Mouse (Mus musculus) v-Abl transformed pro-B cells (cell line): Measurements from ENCODE around the gene Ndufa4.
"Not testable (repeated sequence)": the region's sequence is repeated elsewhere in the genome, so short reads cannot be mapped to it uniquely, and the experiment has no call there.

Experiments
- in situ Hi-C, 2 experiments: fragments of 400-800 bp; cut with MboI; formaldehyde crosslinking; loops; one replicate each; pipeline ENCODE4 v1.15.1; 2025; ENCODE audit not compliant: unreplicated experiment in 2 of 2

Ndufa4 gene

DNA sequence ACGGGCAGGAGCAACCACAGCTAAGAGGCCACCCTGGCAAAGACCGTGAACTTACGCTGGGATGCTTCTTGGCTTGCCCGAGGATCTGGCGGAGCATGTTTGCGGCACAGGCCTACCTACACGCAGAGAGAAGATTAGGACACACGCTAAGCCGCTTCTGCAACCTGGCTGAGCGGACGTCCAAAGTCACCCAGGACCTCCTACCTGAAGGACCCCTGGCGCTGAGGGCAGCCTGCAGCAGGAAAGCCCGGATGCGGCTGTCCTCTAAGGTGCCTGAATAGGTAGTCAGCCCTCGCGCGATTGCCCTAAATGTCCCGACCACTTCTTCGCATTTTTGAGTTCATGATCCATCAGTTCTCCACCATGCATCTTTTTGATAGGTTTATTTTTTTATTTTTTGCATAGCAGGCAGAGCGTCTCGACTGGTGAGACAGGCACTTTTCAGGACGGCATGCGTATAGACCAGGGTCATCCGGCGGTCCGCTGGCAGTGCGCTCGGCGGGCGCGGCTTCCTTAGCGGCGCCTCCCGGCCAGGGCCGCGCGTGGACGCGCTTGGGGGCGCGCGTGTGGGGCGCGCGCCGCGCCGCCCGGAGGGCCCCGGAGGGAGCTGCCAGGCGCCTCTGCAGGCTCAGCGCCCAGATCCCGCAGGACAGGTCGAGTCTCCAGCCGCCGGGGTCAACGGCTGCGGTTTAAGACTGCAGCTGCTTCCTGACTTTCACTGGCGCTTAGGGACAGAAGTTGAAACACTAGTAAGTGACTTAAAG, at the start of gene Ndufa4, which contains the start of gene Phf14:
Gene Ndufa4 (minus strand): TSS at position 229 of the 764 bp plus-strand sequence.
Gene Phf14 (plus strand): TSS at position 541 of the 764 bp plus-strand sequence.
- in situ Hi-C loops: loop anchor here (25.0 kb wide), 6 partner anchors 120 to 1980 kb away; partner anchors contain the start of genes Tmem106b (in 2 of the 2) and 2610001J05Rik (in 1 of the 2)

DNA sequence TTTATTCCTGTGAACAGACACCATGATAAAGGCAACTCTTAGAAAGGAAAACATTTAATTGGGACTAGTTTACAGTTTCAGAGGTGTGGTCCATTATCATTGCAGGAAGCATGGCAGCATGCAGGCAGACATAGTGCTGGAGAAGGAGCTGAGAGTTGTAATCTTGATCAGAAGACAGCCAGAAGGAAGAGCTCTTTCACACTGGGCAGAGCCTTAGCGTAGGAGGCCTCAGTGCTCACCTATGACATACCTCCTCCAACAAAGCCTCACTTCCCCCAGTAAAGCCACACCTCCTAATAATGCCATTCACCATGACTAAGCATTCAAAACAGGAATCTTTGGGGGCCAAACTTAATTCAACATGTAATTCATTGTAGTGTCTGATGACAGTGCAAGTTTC, 40.8 kb upstream of the Ndufa4 start:
- in situ Hi-C loops: loop anchor here in 1 of 2 experiments (25.0 kb wide), 2 partner anchors 136 to 1664 kb away; partner anchors contain the start of gene Tmem168

DNA sequence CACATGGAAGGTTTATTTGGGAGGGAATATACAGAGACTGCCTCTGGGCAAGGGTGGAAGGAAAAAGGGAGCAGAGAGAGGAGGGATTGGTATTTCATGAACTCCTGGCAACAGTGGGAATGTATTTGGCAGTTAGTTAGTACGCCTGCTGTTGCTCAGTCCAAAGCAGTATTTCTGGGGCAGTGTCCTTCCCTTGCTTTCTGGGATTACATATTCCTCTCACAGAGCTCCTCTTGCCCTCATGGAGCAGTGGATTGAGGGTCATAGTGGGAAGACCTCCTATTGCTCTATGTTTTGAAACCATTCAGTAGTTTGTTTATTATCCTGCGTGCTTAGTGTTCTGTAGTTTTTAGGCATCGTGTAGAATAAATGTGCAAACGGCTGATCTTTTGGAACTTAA, 34.8 kb upstream of the Ndufa4 start:
- in situ Hi-C loops: loop anchor here in 1 of 2 experiments (25.0 kb wide), 2 partner anchors 130 to 1670 kb away; partner anchors contain the start of gene Tmem168

DNA sequence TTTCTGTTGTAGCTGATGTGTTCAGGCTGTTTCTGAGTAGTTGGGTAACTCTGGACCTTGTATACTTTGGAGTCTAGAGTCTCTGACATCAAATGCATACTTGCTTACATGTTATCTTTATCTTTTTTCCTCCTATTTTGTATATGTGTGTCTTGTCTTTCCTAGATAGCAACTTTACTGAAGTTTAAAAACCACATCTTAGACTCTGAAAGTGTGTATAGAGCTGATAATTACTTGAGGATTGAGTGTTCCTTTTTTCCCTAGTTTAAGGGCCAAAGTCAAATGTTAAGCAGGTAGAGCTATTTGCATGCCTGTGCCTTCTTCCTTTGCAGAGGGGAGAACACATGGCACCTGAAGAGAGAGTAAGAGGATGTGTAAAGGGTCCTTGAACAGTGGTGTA, 33.6 kb upstream of the Ndufa4 start:
- in situ Hi-C loops: loop anchor here in 1 of 2 experiments (25.0 kb wide), 2 partner anchors 129 to 1671 kb away; partner anchors contain the start of gene Tmem168

DNA sequence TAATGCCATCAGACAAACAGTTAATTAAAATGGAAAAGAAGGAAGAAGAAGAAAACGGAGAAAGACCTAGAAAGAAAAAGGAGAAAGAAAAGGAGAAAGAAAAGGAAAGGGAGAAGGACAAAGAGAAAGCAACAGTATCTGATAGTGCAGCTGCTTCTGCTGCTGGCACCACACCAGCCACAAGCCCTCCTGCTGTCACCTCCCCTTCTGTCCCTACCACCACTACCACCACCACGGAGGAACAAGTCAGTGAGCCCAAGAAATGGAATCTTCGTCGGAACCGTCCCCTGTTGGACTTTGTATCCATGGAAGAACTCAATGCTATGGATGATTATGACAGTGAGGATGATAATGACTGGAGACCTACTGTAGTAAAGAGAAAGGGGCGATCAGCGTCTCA, 26.1 kb upstream of the Ndufa4 start:
- in situ Hi-C loops: loop anchor here in 1 of 2 experiments (25.0 kb wide), 2 partner anchors 121 to 1679 kb away; partner anchors contain the start of gene Tmem168

DNA sequence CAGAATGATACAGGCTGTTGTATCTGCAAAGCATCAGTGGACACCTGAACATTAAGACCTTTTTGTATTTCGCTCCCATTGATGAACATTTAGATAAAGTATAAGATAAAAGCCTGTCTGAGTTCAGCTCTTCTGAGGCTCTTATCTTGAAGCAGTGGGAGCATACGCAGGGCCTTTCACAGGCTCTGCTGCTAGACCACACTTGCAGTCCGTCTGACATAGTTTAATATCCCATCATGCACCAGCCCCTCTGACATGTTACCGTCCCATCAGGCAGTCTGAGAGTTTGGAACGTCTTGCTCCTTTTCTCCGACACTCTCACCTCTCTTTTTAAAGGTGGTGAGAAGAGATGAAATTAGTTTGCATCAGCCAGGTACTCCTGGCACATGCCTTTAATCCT, 20.2 kb upstream of the Ndufa4 start:
- in situ Hi-C loops: loop anchor here in 1 of 2 experiments (25.0 kb wide), 2 partner anchors 115 to 1685 kb away; partner anchors contain the start of gene Tmem168

DNA sequence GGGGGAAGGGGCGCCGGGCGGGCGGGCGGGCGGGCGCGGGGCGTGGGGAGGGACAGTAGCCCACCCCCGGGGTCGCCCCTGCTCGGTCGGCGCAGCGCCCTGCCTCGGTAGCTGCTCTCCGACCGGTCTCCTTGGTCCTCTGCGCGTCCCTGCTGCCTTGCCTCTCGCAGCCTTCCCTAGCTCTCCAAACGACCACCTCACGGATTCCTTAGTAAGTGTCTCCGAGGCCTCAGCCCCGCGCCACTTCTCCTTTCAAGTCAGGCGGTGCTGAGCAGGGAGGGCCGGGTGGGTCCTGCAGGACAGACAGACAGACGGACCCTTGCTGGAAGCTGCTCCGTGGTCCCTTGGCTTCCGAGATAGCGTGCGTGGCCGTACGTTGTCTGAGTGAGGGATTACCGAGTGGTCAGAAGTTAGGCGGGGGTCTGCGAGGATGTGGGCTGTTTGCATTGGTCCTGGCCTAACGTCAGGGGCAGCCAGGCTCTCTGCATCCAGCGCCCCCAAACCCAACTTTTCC, 18.8 kb upstream of the Ndufa4 start:
- in situ Hi-C loops: loop anchor here in 1 of 2 experiments (25.0 kb wide), 2 partner anchors 114 to 1686 kb away; partner anchors contain the start of gene Tmem168

DNA sequence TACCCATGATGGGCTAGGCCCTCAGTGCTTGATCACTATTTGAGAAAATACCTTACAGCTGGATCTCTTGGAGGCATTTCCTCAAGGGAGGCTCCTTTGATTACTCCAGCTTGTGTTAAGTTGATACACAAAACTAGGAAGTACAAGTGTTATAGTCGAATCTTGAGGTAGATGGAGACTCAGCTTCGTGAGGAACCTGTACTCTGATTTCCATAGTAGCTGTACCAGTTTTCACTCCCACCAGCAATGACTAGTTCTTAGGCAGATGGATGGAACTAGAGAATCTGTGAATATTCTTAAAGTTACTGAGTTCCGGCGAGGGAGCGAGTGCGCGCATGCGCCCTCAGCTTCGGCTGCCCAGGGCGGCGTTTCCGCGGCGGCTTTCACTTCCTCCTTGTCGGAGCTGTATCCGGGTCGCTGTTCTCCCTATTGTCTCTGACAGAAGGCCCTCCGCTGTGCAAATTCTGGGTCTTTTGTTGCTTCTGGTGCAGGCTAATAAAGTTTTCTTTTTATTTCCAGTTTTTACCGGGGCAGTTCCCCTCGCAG, 18.3 kb upstream of the Ndufa4 start:
- in situ Hi-C loops: loop anchor here in 1 of 2 experiments (25.0 kb wide), 2 partner anchors 113 to 1687 kb away; partner anchors contain the start of gene Tmem168

DNA sequence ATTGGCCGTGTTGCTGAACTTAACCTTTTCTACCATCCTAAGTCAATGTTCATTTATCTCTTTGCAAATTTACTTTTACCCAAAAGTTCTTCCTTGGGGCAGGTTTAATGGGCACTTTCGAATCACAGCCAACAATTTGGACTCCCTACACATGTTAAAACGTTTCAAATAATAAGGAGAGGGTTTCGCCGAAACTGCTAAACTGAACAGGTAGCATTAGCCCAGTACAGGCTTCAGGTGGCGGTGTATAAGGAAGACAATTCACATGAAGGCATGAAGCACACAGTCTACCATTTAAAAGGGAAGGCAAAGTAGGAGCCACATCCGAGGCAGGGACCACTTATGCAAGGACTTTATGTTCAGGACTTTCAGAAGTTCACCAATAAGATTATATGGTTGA, 873 bp upstream of the Ndufa4 start:
- in situ Hi-C loops: loop anchor here (25.0 kb wide), 6 partner anchors 121 to 1979 kb away; partner anchors contain the start of genes Tmem106b (in 2 of the 2) and 2610001J05Rik (in 1 of the 2)

DNA sequence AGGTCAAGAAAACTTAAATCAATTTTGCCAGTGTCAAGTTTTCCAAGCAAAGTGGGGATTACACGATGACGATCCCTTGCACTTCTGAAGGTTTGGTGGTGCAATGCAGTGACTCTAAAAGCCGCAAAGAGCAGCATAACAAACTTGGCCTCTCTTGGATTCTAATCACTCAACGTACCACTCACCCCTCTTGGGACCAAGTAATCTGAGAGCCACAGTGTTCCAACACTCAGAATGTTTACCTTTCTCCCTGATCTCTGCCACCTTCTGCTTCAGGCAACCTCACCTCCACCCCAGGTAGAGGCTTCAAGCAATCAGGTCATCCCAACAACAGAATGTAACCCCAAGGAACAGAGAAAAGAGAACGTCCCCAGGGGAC, 418 bp downstream of the Ndufa4 start:
- in situ Hi-C loops: loop anchor here (25.0 kb wide), 6 partner anchors 120 to 1980 kb away; partner anchors contain the start of genes Tmem106b (in 2 of the 2) and 2610001J05Rik (in 1 of the 2)

DNA sequence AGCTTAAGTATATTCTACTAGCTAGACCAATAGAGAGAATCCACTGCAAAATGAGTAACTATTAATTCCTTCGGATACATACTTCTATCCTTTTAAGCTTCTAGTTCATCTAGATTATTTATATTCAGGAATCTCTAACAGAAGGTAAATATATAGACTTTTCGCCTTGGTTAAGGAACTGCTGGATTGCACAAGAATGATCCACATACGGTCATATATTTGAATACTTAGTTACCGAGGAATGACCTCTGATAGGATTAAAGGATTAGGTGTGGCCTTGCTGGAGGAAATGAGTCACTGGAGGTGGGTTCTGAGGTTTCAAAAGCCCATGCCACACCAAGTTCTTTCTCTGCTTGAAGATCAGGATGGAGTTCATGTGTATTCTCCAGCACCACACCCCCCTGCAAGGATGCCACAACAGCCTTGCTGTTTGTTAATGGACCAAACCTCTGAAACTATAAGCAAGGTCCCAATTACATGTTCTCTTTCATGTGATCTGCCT, 6.4 kb downstream of the Ndufa4 start:
- in situ Hi-C loops: loop anchor here (25.0 kb wide), 6 partner anchors 114 to 1986 kb away; partner anchors contain the start of genes Tmem106b (in 2 of the 2) and 2610001J05Rik (in 1 of the 2)

DNA sequence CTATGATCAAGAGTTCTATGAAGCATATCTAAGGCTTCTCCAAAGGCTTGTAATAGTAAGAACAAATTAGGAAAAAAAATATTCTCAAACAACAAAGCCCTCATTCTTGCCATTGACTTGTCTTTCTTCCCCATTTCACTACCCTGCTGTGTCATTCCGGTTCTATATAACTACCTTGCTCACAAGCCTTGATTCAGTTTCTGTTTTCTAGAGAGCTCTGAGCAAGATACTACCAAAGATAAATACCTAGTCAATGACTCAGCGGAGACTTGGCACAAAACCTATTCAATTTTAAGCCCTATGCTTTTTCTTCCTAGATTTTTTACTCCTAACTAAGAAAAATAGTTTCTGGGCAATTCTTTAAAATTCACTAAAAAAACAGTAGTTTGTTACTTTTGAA, 31.9 kb downstream of the Ndufa4 start:
- in situ Hi-C loops: not testable (repeated sequence)
